Mouse (Mus musculus) ES-Bruce4 (cell line): ENCODE measurements at regions not wholly inside any gene's neighbourhood (a gene's known extent, or its start where the extent isn't known, plus 50 kb on each side); places are given as distances from the start of the nearest gene placed in this dataset.

Experiments used
- CTCF ChIP-seq: IDR thresholded peaks from one replicate; pipeline ENCODE4 v1.8.1; 2011; ENCODE audit warnings: low read depth, low read length
- EP300 ChIP-seq: IDR thresholded peaks from 2 replicates; pipeline ENCODE4 v1.6.1; 2011; ENCODE audit warnings: low read depth, low read length; ENCODE audit not compliant: insufficient read depth

GRCm38 (mm10) chr14:107033807-107034206 is 927.8 kb downstream of the Trim52 start:
- TF ChIP-seq CTCF (no peak), EP300 (no peak)
